Mouse (Mus musculus) thymus, adult 2 months (tissue): Measurements from ENCODE around the gene Gm20388.

ENCODE experiments used
- CTCF ChIP-seq: fragments of 200-500 bp; IDR thresholded peaks from 2 replicates; pipeline ENCODE4 v1.5.1; 2012; ENCODE audit warnings: mild to moderate bottlenecking, control low read depth, low read length, moderate library complexity, borderline replicate concordance; ENCODE audit not compliant: control insufficient read depth, poor library complexity, insufficient read depth; ENCODE audit errors: extremely low read depth
- POLR2A ChIP-seq: fragments of 200-500 bp; IDR thresholded peaks from 2 replicates; pipeline ENCODE4 v1.6.1; 2012; ENCODE audit warnings: mild to moderate bottlenecking, low read length, control low read depth, moderate library complexity; ENCODE audit not compliant: control insufficient read depth, poor library complexity, insufficient read depth; ENCODE audit errors: extremely low read depth

DNA sequence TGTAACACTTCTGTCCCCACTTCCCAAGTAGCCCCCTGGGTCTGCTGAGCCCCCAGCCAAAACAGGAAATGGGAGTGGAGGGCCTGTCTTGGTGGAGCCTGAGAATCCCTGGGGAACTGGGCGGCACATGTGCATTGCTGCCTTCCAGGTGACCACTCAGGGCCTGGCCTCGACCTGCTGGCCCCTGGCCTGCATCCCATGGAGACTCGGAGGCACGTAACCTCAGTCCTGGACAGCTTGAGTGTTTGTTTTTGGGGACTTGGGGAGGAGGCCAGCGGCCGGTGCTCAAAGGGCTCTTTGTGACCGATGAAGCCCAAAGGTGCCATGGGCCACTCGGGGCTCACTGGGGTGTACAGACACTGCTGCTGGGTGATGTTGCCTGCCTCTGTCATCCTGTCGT, 636.9 kb downstream of the Gm20388 start:
- TF ChIP-seq CTCF (no peak), POLR2A (no peak)
